Mouse (Mus musculus): ENCODE measurements around the gene Dennd2a. TPM values are rescaled to one million over a fixed set of nuclear protein-coding genes. Genes with fewer than 3 reads are reported as not detected.
A peak's percentile ranks its signal among the peaks of the same experiment; 100 is the strongest.

Gene Dennd2a
- polyA plus RNA-seq, 1 experiment from 2014 or later = 27.5 TPM

GRCm38 (mm10) chr6:39491203-39491602, 66.5 kb downstream of the Dennd2a start:
- 60% methylated on average over 5 of the region's 5 CpGs for WGBS
- H3K9me3 ChIP-seq = no peaks in the 10 kb centered on the region
- H3K4me3 ChIP-seq = no peak overlapping the region
- peak overlapping the region; percentile 86 for H3K27ac ChIP-seq
- H3K4me1 ChIP-seq (replicated peaks) = peaks cover 21% of the 10 kb centered on the region
- H3K36me3 ChIP-seq = peaks cover 72% of the 10 kb centered on the region
- peak; percentile 73 for ATAC-seq (ENCODE audit: low FRiP score)
- H3K9ac ChIP-seq = no peak overlapping the region
- no peak overlapping the region for H3K4me2 ChIP-seq
- no peaks in the 10 kb centered on the region for H3K27me3 ChIP-seq

- Histone ChIP-seq H3K27me3 (no peaks in the 10 kb centered on the region), H3K9ac (no peak overlapping the region; the same call in 1 of the 2 replicates), H3K4me3 (no peak overlapping the region), H3K36me3 (peaks cover 79% of the 10 kb centered on the region), H3K4me2 (no peak overlapping the region), H3K9me3 (no peaks in the 10 kb centered on the region), H3K4me1 (replicated peaks) (peaks cover 16% of the 10 kb centered on the region), H3K27ac (no peak overlapping the region)
- 94% methylated on average over 8 of the region's 8 CpGs for WGBS
- ATAC-seq (ENCODE audit: low FRiP score) = no peak
Measured at GRCm38 (mm10) chr6:39488292-39488691, 69.4 kb downstream of the Dennd2a start.

- no peak for ATAC-seq (ENCODE audit: low FRiP score)
- H3K36me3 ChIP-seq = peaks cover 93% of the 10 kb centered on the region
- peaks cover 4% of the 10 kb centered on the region for H3K4me1 ChIP-seq (replicated peaks)
- no peak overlapping the region for H3K4me2 ChIP-seq
- no peak overlapping the region for H3K4me3 ChIP-seq
- no peak overlapping the region for H3K27ac ChIP-seq
- H3K9ac ChIP-seq = no peak overlapping the region
- no peaks in the 10 kb centered on the region for H3K27me3 ChIP-seq
- WGBS = 97% methylated on average over 4 of the region's 4 CpGs
- H3K9me3 ChIP-seq = no peaks in the 10 kb centered on the region
Measured at GRCm38 (mm10) chr6:39483656-39484055, 74.0 kb downstream of the Dennd2a start.

GRCm38 (mm10) chr6:39478509-39479150, 79.0 kb downstream of the Dennd2a start:
- no peaks in the 10 kb centered on the region for H3K27me3 ChIP-seq
- peak overlapping the region; percentile 83 for H3K27ac ChIP-seq
- H3K9ac ChIP-seq = peak overlapping the region; percentile 35; the same call in 1 of the 2 replicates
- peak; percentile 83 for ATAC-seq (ENCODE audit: low FRiP score)
- no peak overlapping the region for H3K4me3 ChIP-seq
- H3K4me1 ChIP-seq (replicated peaks) = peaks cover 28% of the 10 kb centered on the region
- H3K4me2 ChIP-seq = no peak overlapping the region
- peaks cover 81% of the 10 kb centered on the region for H3K36me3 ChIP-seq
- H3K9me3 ChIP-seq = no peaks in the 10 kb centered on the region
- WGBS = 39% methylated on average over 8 of the region's 8 CpGs

- Histone ChIP-seq H3K36me3 (peaks cover 67% of the 10 kb centered on the region), H3K4me1 (replicated peaks) (peaks cover 28% of the 10 kb centered on the region)
- 76% methylated on average over 1 of the region's 1 CpGs for WGBS
Measured at GRCm38 (mm10) chr6:39476617-39477016, 81.0 kb downstream of the Dennd2a start.

GRCm38 (mm10) chr6:39474424-39474823, 83.2 kb downstream of the Dennd2a start:
- peak overlapping the region; percentile 64 for H3K27ac ChIP-seq
- peaks cover 72% of the 10 kb centered on the region for H3K36me3 ChIP-seq
- H3K27me3 ChIP-seq = no peaks in the 10 kb centered on the region
- no peak overlapping the region for H3K4me2 ChIP-seq
- 60% methylated on average over 6 of the region's 6 CpGs for WGBS
- no peak for ATAC-seq (ENCODE audit: low FRiP score)
- peak overlapping the region; percentile 7; the same call in 1 of the 2 replicates for H3K9ac ChIP-seq
- H3K9me3 ChIP-seq = no peaks in the 10 kb centered on the region
- peaks cover 28% of the 10 kb centered on the region for H3K4me1 ChIP-seq (replicated peaks)
- no peak overlapping the region for H3K4me3 ChIP-seq

More at GRCm38 (mm10) chr6:39476617-39477016, 81.0 kb downstream of the Dennd2a start:
- ATAC-seq (ENCODE audit: low FRiP score) = no peak
- Histone ChIP-seq H3K9me3 (no peaks in the 10 kb centered on the region), H3K27me3 (no peaks in the 10 kb centered on the region), H3K9ac (no peak overlapping the region), H3K27ac (no peak overlapping the region), H3K4me2 (no peak overlapping the region), H3K4me3 (no peak overlapping the region)

GRCm38 (mm10) chr6:39472837-39473236, 84.8 kb downstream of the Dennd2a start:
- 75% methylated on average over 5 of the region's 5 CpGs for WGBS
- no peak overlapping the region for H3K4me3 ChIP-seq
- no peak overlapping the region for H3K4me2 ChIP-seq
- no peaks in the 10 kb centered on the region for H3K27me3 ChIP-seq
- no peak overlapping the region for H3K27ac ChIP-seq
- H3K9ac ChIP-seq = no peak overlapping the region
- no peaks in the 10 kb centered on the region for H3K9me3 ChIP-seq
- ATAC-seq (ENCODE audit: low FRiP score) = no peak
- peaks cover 72% of the 10 kb centered on the region for H3K36me3 ChIP-seq
- peaks cover 16% of the 10 kb centered on the region for H3K4me1 ChIP-seq (replicated peaks)

- Histone ChIP-seq H3K9ac (no peak overlapping the region), H3K4me3 (no peak overlapping the region), H3K9me3 (no peaks in the 10 kb centered on the region), H3K36me3 (peaks cover 73% of the 10 kb centered on the region), H3K27me3 (no peaks in the 10 kb centered on the region), H3K4me2 (no peak overlapping the region), H3K27ac (no peak overlapping the region), H3K4me1 (replicated peaks) (peaks cover 10% of the 10 kb centered on the region)
- no peak for ATAC-seq (ENCODE audit: low FRiP score)
- whole genome bisulfite sequencing = 88% methylated on average over 4 of the region's 4 CpGs
Measured at GRCm38 (mm10) chr6:39472271-39472670, 85.4 kb downstream of the Dennd2a start.

- H3K9ac ChIP-seq = no peak overlapping the region
- no peak for ATAC-seq (ENCODE audit: low FRiP score)
- H3K27me3 ChIP-seq = no peaks in the 10 kb centered on the region
- H3K4me1 ChIP-seq (replicated peaks) = peaks cover 8% of the 10 kb centered on the region
- H3K27ac ChIP-seq = no peak overlapping the region
- 95% methylated on average over 12 of the region's 14 CpGs for WGBS
- no peak overlapping the region for H3K4me3 ChIP-seq
- H3K36me3 ChIP-seq = peaks cover 68% of the 10 kb centered on the region
- H3K9me3 ChIP-seq = no peaks in the 10 kb centered on the region
- no peak overlapping the region for H3K4me2 ChIP-seq
Measured at GRCm38 (mm10) chr6:39470076-39470475, 87.6 kb downstream of the Dennd2a start.

- no peak for ATAC-seq (ENCODE audit: low FRiP score)
- peaks cover 72% of the 10 kb centered on the region for H3K36me3 ChIP-seq
Measured at GRCm38 (mm10) chr6:39469427-39469826, 88.2 kb downstream of the Dennd2a start.

GRCm38 (mm10) chr6:39462621-39463538, 94.8 kb downstream of the Dennd2a start:
- H3K36me3 ChIP-seq = peaks cover 50% of the 10 kb centered on the region
- H3K9ac ChIP-seq = no peak overlapping the region
- no peaks in the 10 kb centered on the region for H3K9me3 ChIP-seq

More at GRCm38 (mm10) chr6:39469427-39469826, 88.2 kb downstream of the Dennd2a start:
- Histone ChIP-seq H3K4me2 (no peak overlapping the region), H3K27ac (no peak overlapping the region), H3K9me3 (no peaks in the 10 kb centered on the region), H3K4me3 (no peak overlapping the region), H3K4me1 (replicated peaks) (peaks cover 3% of the 10 kb centered on the region), H3K9ac (no peak overlapping the region), H3K27me3 (no peaks in the 10 kb centered on the region)
- WGBS = 91% methylated on average over 5 of the region's 5 CpGs

GRCm38 (mm10) chr6:39460040-39460439, 97.6 kb downstream of the Dennd2a start:
- Histone ChIP-seq H3K27me3 (no peaks in the 10 kb centered on the region), H3K4me3 (no peak overlapping the region), H3K4me2 (no peak overlapping the region), H3K27ac (no peak overlapping the region), H3K9ac (no peak overlapping the region), H3K9me3 (no peaks in the 10 kb centered on the region), H3K4me1 (replicated peaks) (no peaks in the 10 kb centered on the region), H3K36me3 (peaks cover 31% of the 10 kb centered on the region)
- no peak for ATAC-seq (ENCODE audit: low FRiP score)
- 96% methylated on average over 11 of the region's 11 CpGs for WGBS

More at GRCm38 (mm10) chr6:39462621-39463538, 94.8 kb downstream of the Dennd2a start:
- WGBS = 51% methylated on average over 16 of the region's 16 CpGs
- no peak overlapping the region for H3K4me2 ChIP-seq
- peak; percentile 63; the same call in 1 of the 2 replicates for ATAC-seq (ENCODE audit: low FRiP score)
- H3K27me3 ChIP-seq = no peaks in the 10 kb centered on the region
- no peak overlapping the region for H3K27ac ChIP-seq
- no peaks in the 10 kb centered on the region for H3K4me1 ChIP-seq (replicated peaks)
- no peak overlapping the region for H3K4me3 ChIP-seq
